Mouse (Mus musculus) gastrocnemius, postnatal 36 days (tissue): ENCODE results near the gene Tecta. TPM values are rescaled to one million over a fixed set of nuclear protein-coding genes. Genes with fewer than 3 reads are reported as not detected.

Source experiments
- DNase-seq, 2 experiments: peaks; one replicate each; pipeline ENCODE4 v3.0.0; 2022
- intact Hi-C: fragments of 180-260 bp; cut with DNase I; formaldehyde crosslinking; loops from one replicate; pipeline ENCODE4 v1.15.1; 2025
- total RNA-seq, 2 experiments: library from RNA; stranded (reverse); gene quantifications; 2 replicates each; pipeline ENCODE4 v1.2.3; 2021

Tecta gene
- total RNA-seq, 2 experiments from 2014 or later, result 0.79 to 1.1 TPM

DNA sequence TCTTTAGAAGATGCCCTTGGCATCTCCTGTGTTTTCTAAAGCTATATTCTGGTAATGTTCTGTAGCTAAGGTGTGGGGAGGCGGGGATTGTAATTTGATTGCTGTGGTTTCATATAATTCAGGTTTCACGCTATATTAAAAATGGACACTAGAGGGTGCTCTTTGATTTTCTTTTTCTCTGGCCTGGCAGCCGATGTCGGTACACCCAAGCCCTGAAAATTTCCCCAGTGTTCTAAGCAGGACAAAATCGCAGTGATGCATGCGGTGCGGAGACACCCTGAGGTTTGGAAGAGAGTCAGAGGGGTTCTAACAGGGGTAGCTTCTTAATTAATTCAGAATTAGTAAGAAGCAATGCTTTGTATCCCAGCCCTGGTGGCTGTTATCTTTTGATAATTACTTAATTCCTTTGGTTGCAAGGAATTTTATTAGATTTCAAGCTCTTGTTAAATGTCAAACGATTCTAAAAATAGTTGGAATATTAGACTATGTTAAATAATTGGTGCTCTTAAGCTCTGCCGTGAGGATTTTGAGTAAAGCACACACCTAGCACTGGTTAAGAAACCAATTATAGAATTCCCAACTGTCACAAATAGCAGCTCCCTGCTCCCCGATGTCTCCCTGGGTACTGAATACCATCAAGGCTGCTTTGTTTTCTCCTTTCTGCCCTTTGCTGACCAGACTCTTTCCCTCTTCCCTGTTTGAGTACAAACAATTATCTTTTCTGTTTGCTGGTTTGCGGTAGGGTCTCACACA lies 72.9 kb downstream of the Tecta start:
- intact Hi-C loops, result loop anchor here (2.0 kb wide), 1 partner anchor 618 kb away; the partner anchor contains the start of gene Grik4
- DNase-seq, result no peak

DNA sequence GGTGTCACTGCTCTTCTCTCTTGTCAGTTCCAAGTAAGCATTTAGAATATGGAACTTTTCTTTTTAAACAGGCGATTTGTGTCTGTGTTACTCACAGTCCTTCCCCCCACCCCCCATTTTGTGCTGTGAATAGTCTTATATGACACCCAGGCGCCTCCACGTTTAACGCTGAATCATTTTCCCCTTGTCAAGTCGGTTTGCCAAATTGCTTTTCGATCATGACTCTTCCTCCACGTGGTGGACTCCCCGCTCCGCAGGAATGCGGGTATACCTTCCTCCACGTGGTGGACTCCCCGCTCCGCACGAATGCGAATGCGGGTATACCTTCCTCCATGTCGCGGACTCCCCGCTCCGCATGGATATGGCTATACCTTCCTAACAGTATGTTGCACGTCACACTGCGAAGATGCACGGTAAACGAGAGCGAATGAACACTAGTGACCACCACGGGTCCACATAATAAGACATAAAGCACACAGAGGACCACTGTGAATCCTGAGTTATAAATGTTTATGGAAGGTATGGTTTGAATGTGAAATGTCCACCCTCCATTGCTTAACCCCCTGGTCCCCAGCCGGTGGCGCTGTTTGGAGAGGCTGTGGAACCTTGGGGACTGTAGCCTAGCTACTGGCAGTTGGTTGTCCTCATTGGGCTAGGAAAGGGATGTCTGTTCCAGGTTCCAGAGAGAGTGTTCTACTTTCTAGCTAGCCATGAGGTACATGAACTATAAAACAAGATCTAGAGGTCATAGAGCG lies 74.9 kb downstream of the Tecta start:
- intact Hi-C loops, result no loop called here
- no peak for DNase-seq

DNA sequence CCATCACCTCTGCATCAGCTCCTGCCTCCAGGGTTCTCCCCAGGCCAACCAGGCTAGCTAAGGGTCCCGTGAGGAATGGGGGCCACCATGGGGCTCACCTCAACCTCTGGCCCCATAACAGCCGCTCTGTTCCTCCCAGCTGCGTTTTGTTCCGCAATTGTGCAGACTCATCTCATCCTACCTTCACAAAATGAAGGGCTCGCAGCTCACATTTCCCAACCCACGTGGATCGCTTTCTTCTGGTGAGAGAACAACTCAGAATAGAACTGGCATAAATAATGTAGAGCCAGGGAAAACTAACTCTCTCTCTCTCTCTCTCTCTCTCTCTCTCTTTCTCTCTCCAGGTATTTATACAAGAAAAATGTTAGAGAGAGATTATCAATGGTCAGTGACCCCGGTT lies 76.5 kb downstream of the Tecta start:
- no peak for DNase-seq
- intact Hi-C loops, result no loop called here

DNA sequence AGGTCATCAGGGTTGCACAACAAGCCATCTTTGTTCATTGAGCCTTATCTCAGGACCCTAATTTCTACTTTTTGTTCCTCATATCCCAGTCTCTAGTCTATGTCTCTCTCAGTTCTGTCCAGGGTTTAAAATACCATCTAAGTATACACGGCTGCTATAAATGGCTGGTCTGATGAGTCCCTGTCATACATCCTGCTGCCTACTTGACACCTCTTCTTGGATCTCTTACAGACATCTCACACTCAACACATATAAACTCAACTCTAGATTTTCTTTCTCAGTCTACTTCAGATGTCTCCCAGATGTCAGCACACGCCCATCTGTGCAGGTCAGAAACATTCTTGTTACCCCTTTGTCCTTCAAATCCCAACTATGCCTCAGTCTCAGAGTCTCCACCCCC lies 78.3 kb downstream of the Tecta start:
- DNase-seq, result no peak
- intact Hi-C loops, result no loop called here

DNA sequence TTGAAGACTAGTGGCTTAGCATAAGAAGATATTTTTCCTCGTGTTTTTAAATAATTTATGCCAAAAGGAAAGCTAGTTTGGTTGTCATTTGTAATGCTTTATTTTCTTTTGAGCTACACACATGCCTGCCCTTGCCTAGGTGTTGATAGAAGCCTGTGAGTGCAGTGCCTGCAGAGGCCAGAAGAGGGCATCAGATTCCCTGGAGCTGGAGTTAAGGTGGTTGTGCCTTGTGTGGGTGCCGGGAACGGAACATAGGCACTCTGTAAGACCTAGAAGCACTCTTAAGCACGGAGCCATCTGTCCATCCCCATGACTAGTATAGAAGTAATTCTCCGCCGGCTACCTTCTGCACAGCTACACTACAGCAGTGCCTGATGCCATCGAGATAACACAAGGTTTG lies 79.1 kb downstream of the Tecta start:
- intact Hi-C loops, result no loop called here
- DNase-seq, result no peak

DNA sequence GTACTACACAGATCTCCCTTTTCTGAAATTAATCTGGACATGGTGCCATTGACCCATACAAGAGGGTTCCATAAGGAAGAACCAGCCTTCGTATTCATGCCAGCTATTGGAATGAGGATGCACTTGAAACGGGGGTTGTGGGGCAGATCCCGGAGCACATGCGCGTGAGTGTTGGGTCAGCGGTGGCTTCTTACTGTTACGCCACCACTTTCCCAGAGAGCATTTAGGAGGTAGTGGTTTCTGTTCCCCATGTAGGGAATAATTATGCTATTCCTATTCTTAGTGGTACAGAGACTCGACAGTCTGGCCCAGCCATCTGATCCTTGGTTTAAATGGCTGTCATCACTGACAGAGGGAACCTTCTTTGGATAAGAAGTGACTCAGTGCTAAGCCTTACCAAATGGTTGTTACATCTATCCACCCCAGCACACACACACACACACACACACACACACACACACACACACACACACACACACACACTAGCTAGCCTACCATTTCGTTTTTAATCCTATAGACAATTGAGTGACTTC lies 81.2 kb downstream of the Tecta start:
- intact Hi-C loops, result no loop called here

DNA sequence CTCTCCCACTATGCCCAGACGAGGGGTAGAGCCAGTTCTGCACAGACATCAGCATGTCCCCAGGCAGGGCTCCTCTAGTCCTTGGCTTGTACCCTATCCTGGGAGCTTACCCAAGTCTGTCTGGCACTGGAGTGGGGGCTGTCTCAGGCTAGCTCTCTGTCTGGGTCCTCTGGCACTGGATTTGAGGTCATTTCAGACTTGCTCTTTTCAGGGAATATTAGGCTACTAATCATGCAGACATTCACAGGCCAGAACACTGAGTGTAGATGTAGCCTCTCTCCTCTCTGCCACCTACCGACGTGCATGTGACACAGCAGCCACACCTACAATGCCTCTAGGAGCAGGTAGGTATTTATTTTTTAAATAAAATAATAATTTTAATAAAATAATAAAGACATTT lies 82.4 kb downstream of the Tecta start:
- DNase-seq, result no peak
- intact Hi-C loops, result no loop called here

More for the DNA sequence above, 81.2 kb downstream of the Tecta start:
- DNase-seq, result no peak

DNA sequence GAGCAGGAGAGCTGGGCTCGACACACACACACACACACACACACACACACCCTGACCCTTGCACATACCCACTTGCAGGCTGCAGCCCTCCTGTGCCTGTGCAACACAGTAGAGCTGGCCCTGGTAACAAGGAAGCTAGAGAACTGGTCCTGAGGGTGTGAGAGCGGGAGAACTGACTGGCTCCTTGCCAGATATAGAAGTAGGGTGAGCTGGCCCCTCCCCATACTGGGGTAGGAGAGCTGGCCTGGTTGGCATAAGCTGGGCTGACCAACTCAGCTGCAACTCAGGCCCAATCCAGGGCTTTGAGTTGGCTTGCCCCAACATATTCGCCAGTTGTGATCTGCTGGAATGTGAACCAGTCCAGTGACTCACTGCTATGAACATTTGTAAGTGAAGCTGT lies 83.9 kb downstream of the Tecta start:
- DNase-seq, result no peak

DNA sequence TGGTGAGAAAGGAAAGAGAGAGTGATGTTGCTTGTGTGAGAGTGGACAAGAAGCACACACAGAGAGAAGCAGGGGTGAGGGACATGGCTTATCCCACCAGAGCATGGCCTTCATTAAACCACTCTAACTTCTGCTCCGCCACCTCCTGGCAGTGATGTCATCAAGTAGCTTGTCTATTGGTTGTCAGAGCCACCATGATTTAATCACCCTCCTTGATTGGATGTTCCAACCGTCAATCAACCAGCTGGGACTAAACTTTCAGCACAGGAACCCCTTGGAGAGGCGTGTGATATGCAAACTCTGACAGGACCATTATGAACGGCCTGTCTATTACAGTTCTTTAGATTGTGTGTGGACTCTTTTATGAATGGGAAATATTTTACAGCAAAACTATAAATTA lies 84.8 kb downstream of the Tecta start:
- intact Hi-C loops, result no loop called here
- DNase-seq, result no peak

More for the DNA sequence above, 83.9 kb downstream of the Tecta start:
- intact Hi-C loops, result no loop called here

DNA sequence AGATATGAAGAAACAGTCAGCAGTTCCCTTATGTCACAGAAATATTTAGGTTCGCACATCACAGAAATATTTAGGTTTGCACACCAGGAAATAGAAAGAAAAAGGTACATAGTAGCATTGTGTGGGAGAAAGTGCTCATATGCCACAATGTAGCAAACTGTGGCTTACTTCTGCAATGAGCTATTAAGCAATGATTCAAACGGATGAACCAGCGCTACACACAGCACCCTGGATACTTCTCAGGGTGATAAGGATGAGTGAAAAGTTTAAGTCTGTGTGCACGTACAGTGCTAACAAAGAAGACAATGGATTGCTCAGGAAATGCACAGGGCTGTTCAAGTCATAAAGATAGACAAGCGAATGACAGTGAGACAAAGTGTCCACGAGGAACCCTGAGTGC lies 85.3 kb downstream of the Tecta start:
- intact Hi-C loops, result no loop called here
- DNase-seq, result no peak

DNA sequence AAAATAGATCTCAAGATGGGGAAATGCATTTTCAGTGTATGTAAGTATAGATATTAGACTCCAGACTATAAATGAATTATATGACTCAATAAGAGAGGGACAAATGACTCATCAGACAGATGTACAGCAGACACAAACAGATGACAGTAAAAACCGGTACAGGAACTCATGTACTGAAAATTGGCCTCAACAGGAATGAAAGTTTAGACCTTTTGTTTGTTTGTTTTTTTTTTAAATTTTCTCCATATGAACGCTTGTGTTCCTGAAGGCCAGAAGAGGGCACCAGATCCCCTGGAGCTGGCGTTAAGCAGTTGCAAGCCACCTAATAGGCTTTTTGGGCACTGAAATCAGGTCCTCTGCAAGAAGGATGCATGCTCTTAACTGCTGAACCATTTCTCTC lies 85.9 kb downstream of the Tecta start:
- intact Hi-C loops, result no loop called here
- no peak for DNase-seq

DNA sequence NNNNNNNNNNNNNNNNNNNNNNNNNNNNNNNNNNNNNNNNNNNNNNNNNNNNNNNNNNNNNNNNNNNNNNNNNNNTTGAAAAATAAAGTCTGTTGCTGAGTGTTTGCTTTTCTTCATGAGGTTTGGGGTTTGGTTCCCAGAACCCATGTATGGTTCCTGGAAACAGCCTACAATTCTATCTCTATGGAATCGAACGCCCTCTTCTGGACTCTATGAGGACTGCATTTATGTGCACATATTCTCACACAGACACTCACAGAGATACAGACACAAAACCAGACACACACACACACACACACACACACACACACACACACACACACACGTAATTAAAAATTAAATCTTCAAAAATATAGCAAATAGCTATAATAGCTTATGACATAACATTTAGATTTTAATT lies 88.4 kb downstream of the Tecta start:
- DNase-seq, result no peak
- intact Hi-C loops, result no loop called here

DNA sequence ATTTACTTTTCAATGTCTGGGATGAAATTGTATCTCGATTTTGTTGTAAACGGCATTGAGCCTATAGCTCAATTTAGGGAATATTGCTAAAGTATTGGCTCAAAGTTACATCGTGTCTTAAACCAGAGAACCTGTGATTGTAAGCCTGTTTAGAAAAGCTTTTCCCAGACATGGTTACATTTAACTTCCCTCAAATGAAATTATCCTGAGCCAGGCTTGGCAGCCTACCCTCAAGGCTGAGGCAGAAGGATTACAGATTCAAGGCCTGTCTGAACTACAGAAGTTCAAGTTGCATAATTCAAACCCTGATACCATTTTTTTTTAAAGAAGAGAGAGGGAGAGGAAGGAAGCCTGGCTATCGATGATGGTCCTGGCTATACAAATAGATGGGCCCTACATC lies 95.8 kb downstream of the Tecta start:
- intact Hi-C loops, result no loop called here
- no peak for DNase-seq

DNA sequence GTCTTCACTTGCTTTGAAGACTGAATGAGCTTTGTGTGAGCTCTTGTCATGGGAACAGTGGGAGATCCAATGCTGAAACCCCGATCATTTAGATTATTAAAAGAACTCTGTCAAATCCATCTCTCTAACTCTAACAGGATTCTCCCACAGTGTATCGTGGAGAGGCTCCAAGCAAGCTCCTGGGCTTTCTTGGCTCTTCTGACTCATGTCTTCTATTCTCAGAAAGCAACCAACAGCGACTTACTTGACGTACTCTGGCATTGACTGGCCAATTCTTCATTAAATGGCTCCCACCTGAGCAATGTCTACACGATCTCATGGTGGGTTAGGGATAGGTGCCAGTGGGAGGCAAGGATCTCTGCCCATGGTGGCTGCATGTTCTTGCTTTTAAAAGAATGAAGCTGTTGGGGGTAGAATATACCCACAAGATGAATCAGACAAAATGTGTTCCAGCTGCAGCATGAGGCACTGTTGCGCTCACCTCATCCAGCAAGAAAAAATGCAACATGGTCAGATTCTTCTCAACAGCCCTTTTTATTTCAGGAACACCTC lies 98.6 kb downstream of the Tecta start:
- intact Hi-C loops, result no loop called here
- DNase-seq, result no peak

DNA sequence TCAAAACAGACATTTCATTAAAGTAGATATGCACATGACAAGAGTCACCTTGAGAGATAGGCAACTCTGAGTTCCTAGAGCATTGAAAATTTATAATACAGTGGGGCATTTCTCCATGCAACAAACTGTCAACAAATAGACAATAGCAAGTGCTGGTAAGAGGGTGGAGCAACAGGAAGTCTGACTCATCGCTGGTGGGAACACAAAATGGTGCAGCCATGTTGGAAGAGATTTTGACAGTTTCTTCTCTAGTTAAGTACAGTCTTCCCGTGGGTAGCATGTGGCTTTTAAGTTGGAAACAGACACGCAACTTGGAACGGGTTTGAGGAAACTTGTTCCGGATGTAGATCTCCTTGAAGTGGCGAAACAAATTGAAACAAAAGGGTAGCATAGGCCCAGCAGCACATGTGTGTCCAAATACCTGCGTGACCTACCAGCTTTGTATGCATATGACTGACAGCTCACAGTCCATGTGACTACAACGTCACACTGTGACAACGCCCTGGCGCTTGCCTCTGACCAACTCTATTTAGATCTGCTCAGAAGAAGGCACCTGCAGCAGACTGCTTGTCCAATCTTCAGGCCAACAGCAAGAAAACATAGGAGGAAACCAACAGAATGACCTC lies 103.3 kb downstream of the Tecta start:
- no peak for DNase-seq
- intact Hi-C loops, result no loop called here

DNA sequence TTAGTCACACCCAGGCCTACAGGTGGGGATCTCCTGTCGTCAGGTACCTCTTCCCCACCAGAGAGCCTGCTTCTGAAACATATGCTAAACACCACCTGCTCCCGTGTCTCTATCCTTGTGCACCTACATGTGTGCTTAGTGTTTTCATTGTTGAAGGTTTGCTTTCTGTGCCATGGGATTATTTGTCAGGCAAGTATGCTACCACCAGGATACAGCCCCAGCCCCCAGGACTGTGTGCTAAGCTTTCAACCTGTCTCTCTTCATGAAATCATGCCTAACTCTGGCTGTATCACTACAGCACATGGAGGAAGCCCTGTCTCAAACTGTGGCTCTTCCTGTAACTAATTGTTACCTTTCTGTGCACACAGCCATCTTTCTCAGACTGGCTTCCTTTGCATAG lies 105.6 kb downstream of the Tecta start:
- intact Hi-C loops, result no loop called here
- no peak for DNase-seq

DNA sequence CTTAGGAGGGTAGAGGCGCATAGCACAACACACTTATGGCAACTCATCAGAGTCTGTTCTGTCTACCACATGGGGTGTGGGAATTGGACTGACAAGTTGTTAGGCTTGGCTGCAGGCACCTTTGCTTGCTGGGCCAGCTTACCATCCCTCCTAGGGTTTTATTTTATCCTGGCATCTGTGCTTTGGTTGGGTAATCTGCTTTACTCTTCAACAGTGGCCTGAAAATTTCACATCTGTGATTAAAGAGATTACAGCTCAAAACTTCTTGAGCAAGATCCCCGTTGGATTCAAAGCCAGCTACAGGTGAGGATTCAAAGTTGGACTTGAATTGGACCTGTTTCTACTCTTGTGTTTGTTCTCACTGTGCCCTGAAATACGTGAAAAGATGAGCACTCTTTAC lies 106.1 kb downstream of the Tecta start:
- no peak for DNase-seq
- intact Hi-C loops, result no loop called here

DNA sequence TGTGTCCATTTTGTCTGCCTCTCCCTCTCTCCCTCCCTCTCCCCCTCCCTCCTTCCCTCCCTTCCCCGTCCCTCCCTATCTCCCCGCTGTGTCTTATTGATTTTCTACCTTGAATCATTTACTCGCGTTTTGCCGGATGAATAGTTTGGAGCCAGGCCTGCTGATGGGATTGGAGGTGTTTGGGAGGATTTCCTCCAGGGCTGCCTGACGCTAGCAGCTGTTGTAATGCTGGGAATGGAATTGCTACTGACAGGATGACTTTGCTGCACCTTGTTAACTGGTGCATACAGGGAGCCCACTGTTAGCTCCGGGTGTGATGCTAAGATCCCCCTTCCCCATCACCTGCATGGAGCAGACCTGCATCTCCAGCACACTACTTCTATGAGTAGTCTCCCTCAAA lies 106.7 kb downstream of the Tecta start:
- no peak for DNase-seq
- intact Hi-C loops, result no loop called here

DNA sequence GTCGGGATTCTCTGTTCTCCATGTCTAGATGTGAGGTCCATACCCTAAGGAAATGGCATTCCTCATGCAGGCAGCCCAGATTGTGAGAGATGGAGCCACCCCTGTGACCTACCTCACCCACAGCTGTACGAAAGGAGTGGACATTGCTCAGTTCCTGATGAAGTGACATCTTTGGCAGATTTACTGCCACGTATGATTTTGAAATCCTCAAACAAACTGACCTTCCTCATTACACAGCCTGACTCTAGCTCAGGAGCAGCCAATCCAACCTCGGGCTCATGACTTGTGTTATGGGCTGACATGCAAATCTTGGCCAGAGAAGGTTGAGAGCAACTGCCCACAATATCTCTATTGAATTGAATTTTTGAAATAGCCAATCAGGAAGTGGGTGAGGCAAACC lies 120.1 kb downstream of the Tecta start:
- intact Hi-C loops, result no loop called here
- no peak for DNase-seq
